Mouse (Mus musculus) erythroid progenitor cell, adult 5-6 weeks (primary cell): ENCODE data around the gene Calm5. TPM values are rescaled to one million over a fixed set of nuclear protein-coding genes. Genes with fewer than 3 reads are reported as not detected.
"Not testable (repeated sequence)": the region's sequence is repeated elsewhere in the genome, so short reads cannot be mapped to it uniquely, and the experiment has no call there.

ENCODE experiments used
- ATAC-seq: replicated peaks from 2 replicates; pipeline ENCODE4 v1.8.0; 2016; ENCODE audit warnings: moderate number of reproducible peaks, mild to moderate bottlenecking, moderate TSS enrichment, inconsistent platforms; ENCODE audit not compliant: poor library complexity, low FRiP score, severe bottlenecking
- total RNA-seq, 2 experiments: library from RNA; stranded (forward) in 1 of 2; stranded (reverse) in 1 of 2; fragments of 150-400 nt in 1 of 2; fragments of 186-747, 209-891 nt in 1 of 2; gene quantifications; 2 replicates each; pipeline versions ENCODE4 v1.2.3 to v1.2.4; 2015 to 2017; ENCODE audit warnings: low replicate concordance in 2 of 2

The Calm5 gene
- total RNA-seq, 2 experiments from 2014 or later, result not detected

DNA sequence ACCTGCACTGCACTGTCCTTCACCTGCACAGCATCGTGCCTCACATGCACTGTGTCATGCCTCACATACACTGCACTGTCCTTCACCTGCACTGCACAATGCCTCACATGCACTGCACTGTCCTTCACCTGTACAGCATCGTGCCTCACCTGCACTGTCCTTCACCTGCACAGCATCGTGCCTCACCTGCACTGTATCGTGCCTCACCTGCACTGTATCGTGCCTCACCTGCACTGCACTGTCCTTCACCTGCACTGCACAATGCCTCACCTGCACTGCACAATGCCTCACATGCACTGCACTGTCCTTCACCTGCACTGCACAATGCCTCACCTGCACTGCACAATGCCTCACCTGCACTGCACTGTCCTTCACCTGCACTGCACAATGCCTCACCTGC, 44.2 kb downstream of the Calm5 start:
- ATAC-seq, result not testable (repeated sequence)

GRCm38 (mm10) chr13:3899301-3899700, 45.3 kb downstream of the Calm5 start:
- no peak for ATAC-seq

Other genes with a start within 250 kb of the Calm5 start
- gene Fam208b, start 243.1 kb upstream of the Calm5 start, total RNA-seq (2015; ENCODE audit: low replicate concordance), result 21.6 and 53.7 TPM in 2 replicates
- gene Fam208b, start 243.1 kb upstream of the Calm5 start, total RNA-seq (2017; ENCODE audit: low replicate concordance), result 16.7 and 23.0 TPM in 2 replicates
- gene Asb13, start 220.1 kb upstream of the Calm5 start, total RNA-seq (2015; ENCODE audit: low replicate concordance), result 1.8 and 6.7 TPM in 2 replicates
- gene Asb13, start 220.1 kb upstream of the Calm5 start, total RNA-seq (2017; ENCODE audit: low replicate concordance), result 0.39 and 6.2 TPM in 2 replicates
- gene Calml3, start 49.9 kb upstream of the Calm5 start, total RNA-seq (2015; ENCODE audit: low replicate concordance), result not detected in 2 replicates
- not detected in 2 replicates for gene Calml3, start 49.9 kb upstream of the Calm5 start, total RNA-seq (2017; ENCODE audit: low replicate concordance)
- not detected in 2 replicates for gene Calm4, start 16.4 kb upstream of the Calm5 start, total RNA-seq (2015; ENCODE audit: low replicate concordance)
- not detected in 2 replicates for gene Calm4, start 16.4 kb upstream of the Calm5 start, total RNA-seq (2017; ENCODE audit: low replicate concordance)
- 133 and 156 TPM in 2 replicates for gene Net1, start 64.0 kb downstream of the Calm5 start, total RNA-seq (2015; ENCODE audit: low replicate concordance)
- gene Net1, start 64.0 kb downstream of the Calm5 start, total RNA-seq (2017; ENCODE audit: low replicate concordance), result 193 and 201 TPM in 2 replicates
- gene Tubal3, start 64.1 kb downstream of the Calm5 start, total RNA-seq (2015; ENCODE audit: low replicate concordance), result not detected in 2 replicates
- gene Tubal3, start 64.1 kb downstream of the Calm5 start, total RNA-seq (2017; ENCODE audit: low replicate concordance), result not detected in 2 replicates
- gene Ucn3, start 91.2 kb downstream of the Calm5 start, total RNA-seq (2015; ENCODE audit: low replicate concordance), result not detected in 2 replicates
- not detected in 2 replicates for gene Ucn3, start 91.2 kb downstream of the Calm5 start, total RNA-seq (2017; ENCODE audit: low replicate concordance)
- gene Akr1c14, start 194.8 kb downstream of the Calm5 start, total RNA-seq (2015; ENCODE audit: low replicate concordance), result not detected in 2 replicates
- gene Akr1c14, start 194.8 kb downstream of the Calm5 start, total RNA-seq (2017; ENCODE audit: low replicate concordance), result not detected in 2 replicates